Mouse (Mus musculus): ENCODE results near the gene Cd3g. TPM values are rescaled to one million over a fixed set of nuclear protein-coding genes. Genes with fewer than 3 reads are reported as not detected.

Gene Cd3g
- polyA plus RNA-seq, 1 experiment from 2014 or later: not detected

GRCm38 (mm10) chr9:44965126-44965832 lies 15.0 kb downstream of the Cd3g start, which contains the start of gene Ube4a:
Ube4a (minus strand) TSS chr9:44965600.
- Histone ChIP-seq H3K4me3 (ENCODE audit: low read depth, low read length) (peak within 1 kb of the TSS; percentile 86), H3K27ac (ENCODE audit: low read depth, low read length) (no peak within 1 kb of the TSS), H3K9ac (ENCODE audit: low read length) (peak within 1 kb of the TSS; percentile 69), H3K27me3 (ENCODE audit: control insufficient read depth, insufficient read depth, low read length) (no peaks in the 10 kb centered on the region), H3K4me1 (replicated peaks; ENCODE audit: control insufficient read depth, insufficient read depth, low read length) (peaks cover 8% of the 10 kb centered on the region; the same call in 1 of the 2 replicates), H3K4me2 (ENCODE audit: low read depth, low read length, severe bottlenecking) (peak within 1 kb of the TSS; percentile 87), H3K36me3 (ENCODE audit: control insufficient read depth, insufficient read depth, low read length) (no peaks in the 10 kb centered on the region), H3K9me3 (ENCODE audit: control insufficient read depth, low read length) (no peaks in the 10 kb centered on the region)
- DNase-seq (ENCODE audit: low spot score): peak; percentile 100
- under 1% methylated on average over 39 of the region's 39 CpGs for WGBS
- ATAC-seq (replicated peaks; ENCODE audit: low FRiP score): peak; percentile 95

- no peak overlapping the region for H3K4me2 ChIP-seq (ENCODE audit: low read depth, low read length, severe bottlenecking)
These were observed 25.8 kb downstream of the Cd3g start for GRCm38 (mm10) chr9:44954432-44954831.

GRCm38 (mm10) chr9:44947836-44948235 lies 32.4 kb downstream of the Cd3g start:
- no peaks in the 10 kb centered on the region for H3K27me3 ChIP-seq (ENCODE audit: control insufficient read depth, insufficient read depth, low read length)
- ATAC-seq (replicated peaks; ENCODE audit: low FRiP score) (no peak), DNase-seq (ENCODE audit: low spot score) (no peak)
- H3K4me3 ChIP-seq (ENCODE audit: low read depth, low read length): no peak overlapping the region
- H3K9me3 ChIP-seq (ENCODE audit: control insufficient read depth, low read length): no peaks in the 10 kb centered on the region
- H3K4me2 ChIP-seq (ENCODE audit: low read depth, low read length, severe bottlenecking): no peak overlapping the region
- no peaks in the 10 kb centered on the region; the same call in none of the 2 replicates for H3K36me3 ChIP-seq (ENCODE audit: control insufficient read depth, insufficient read depth, low read length)
- no peak overlapping the region for H3K9ac ChIP-seq (ENCODE audit: low read length)
- 91% methylated on average over 5 of the region's 5 CpGs for WGBS
- no peaks in the 10 kb centered on the region for H3K4me1 ChIP-seq (replicated peaks; ENCODE audit: control insufficient read depth, insufficient read depth, low read length)
- H3K27ac ChIP-seq (ENCODE audit: low read depth, low read length): no peak overlapping the region

More at GRCm38 (mm10) chr9:44954432-44954831, 25.8 kb downstream of the Cd3g start:
- no peak overlapping the region for H3K4me3 ChIP-seq (ENCODE audit: low read depth, low read length)
- no peak overlapping the region for H3K9ac ChIP-seq (ENCODE audit: low read length)
- DNase-seq (ENCODE audit: low spot score): no peak
- no peak for ATAC-seq (replicated peaks; ENCODE audit: low FRiP score)
- no peaks in the 10 kb centered on the region; the same call in none of the 2 replicates for H3K36me3 ChIP-seq (ENCODE audit: control insufficient read depth, insufficient read depth, low read length)
- no peaks in the 10 kb centered on the region for H3K4me1 ChIP-seq (replicated peaks; ENCODE audit: control insufficient read depth, insufficient read depth, low read length)
- H3K27me3 ChIP-seq (ENCODE audit: control insufficient read depth, insufficient read depth, low read length): no peaks in the 10 kb centered on the region
- H3K9me3 ChIP-seq (ENCODE audit: control insufficient read depth, low read length): no peaks in the 10 kb centered on the region
- 87% methylated on average over 3 of the region's 3 CpGs for WGBS
- no peak overlapping the region for H3K27ac ChIP-seq (ENCODE audit: low read depth, low read length)

GRCm38 (mm10) chr9:44946185-44946695 lies 34.0 kb downstream of the Cd3g start:
- 89% methylated on average over 7 of the region's 7 CpGs for WGBS
- H3K4me3 ChIP-seq (ENCODE audit: low read depth, low read length): no peak overlapping the region
- ATAC-seq (replicated peaks; ENCODE audit: low FRiP score): no peak

GRCm38 (mm10) chr9:44942421-44942820 lies 37.8 kb downstream of the Cd3g start:
- no peak overlapping the region for H3K9ac ChIP-seq (ENCODE audit: low read length)
- H3K4me3 ChIP-seq (ENCODE audit: low read depth, low read length): no peak overlapping the region
- no peaks in the 10 kb centered on the region for H3K27me3 ChIP-seq (ENCODE audit: control insufficient read depth, insufficient read depth, low read length)
- no peaks in the 10 kb centered on the region for H3K9me3 ChIP-seq (ENCODE audit: control insufficient read depth, low read length)
- H3K27ac ChIP-seq (ENCODE audit: low read depth, low read length): no peak overlapping the region
- H3K36me3 ChIP-seq (ENCODE audit: control insufficient read depth, insufficient read depth, low read length): no peaks in the 10 kb centered on the region; the same call in 1 of the 2 replicates
- H3K4me1 ChIP-seq (replicated peaks; ENCODE audit: control insufficient read depth, insufficient read depth, low read length): no peaks in the 10 kb centered on the region
- WGBS: 95% methylated on average over 4 of the region's 4 CpGs
- H3K4me2 ChIP-seq (ENCODE audit: low read depth, low read length, severe bottlenecking): no peak overlapping the region
- ATAC-seq (replicated peaks; ENCODE audit: low FRiP score) (no peak), DNase-seq (ENCODE audit: low spot score) (no peak)

More at GRCm38 (mm10) chr9:44946185-44946695, 34.0 kb downstream of the Cd3g start:
- Histone ChIP-seq H3K27me3 (ENCODE audit: control insufficient read depth, insufficient read depth, low read length) (no peaks in the 10 kb centered on the region), H3K4me2 (ENCODE audit: low read depth, low read length, severe bottlenecking) (no peak overlapping the region), H3K27ac (ENCODE audit: low read depth, low read length) (no peak overlapping the region), H3K9ac (ENCODE audit: low read length) (no peak overlapping the region), H3K4me1 (replicated peaks; ENCODE audit: control insufficient read depth, insufficient read depth, low read length) (no peaks in the 10 kb centered on the region), H3K36me3 (ENCODE audit: control insufficient read depth, insufficient read depth, low read length) (no peaks in the 10 kb centered on the region; the same call in none of the 2 replicates), H3K9me3 (ENCODE audit: control insufficient read depth, low read length) (no peaks in the 10 kb centered on the region)
- DNase-seq (ENCODE audit: low spot score): no peak

GRCm38 (mm10) chr9:44941756-44942155 lies 38.5 kb downstream of the Cd3g start:
- DNase-seq (ENCODE audit: low spot score) (no peak), ATAC-seq (replicated peaks; ENCODE audit: low FRiP score) (no peak)
- Histone ChIP-seq H3K36me3 (ENCODE audit: control insufficient read depth, insufficient read depth, low read length) (no peaks in the 10 kb centered on the region; the same call in 1 of the 2 replicates), H3K4me2 (ENCODE audit: low read depth, low read length, severe bottlenecking) (no peak overlapping the region), H3K4me1 (replicated peaks; ENCODE audit: control insufficient read depth, insufficient read depth, low read length) (no peaks in the 10 kb centered on the region), H3K9ac (ENCODE audit: low read length) (no peak overlapping the region), H3K4me3 (ENCODE audit: low read depth, low read length) (no peak overlapping the region), H3K9me3 (ENCODE audit: control insufficient read depth, low read length) (no peaks in the 10 kb centered on the region), H3K27me3 (ENCODE audit: control insufficient read depth, insufficient read depth, low read length) (no peaks in the 10 kb centered on the region), H3K27ac (ENCODE audit: low read depth, low read length) (no peak overlapping the region)
- 95% methylated on average over 4 of the region's 4 CpGs for WGBS

- H3K27ac ChIP-seq (ENCODE audit: low read depth, low read length): no peak overlapping the region
- H3K4me1 ChIP-seq (replicated peaks; ENCODE audit: control insufficient read depth, insufficient read depth, low read length): no peaks in the 10 kb centered on the region
- no peaks in the 10 kb centered on the region for H3K36me3 ChIP-seq (ENCODE audit: control insufficient read depth, insufficient read depth, low read length)
- WGBS: 55% methylated on average over 2 of the region's 2 CpGs
- H3K4me3 ChIP-seq (ENCODE audit: low read depth, low read length): peak overlapping the region; percentile 94; the same call in 1 of the 2 replicates
- H3K9me3 ChIP-seq (ENCODE audit: control insufficient read depth, low read length): no peaks in the 10 kb centered on the region
- DNase-seq (ENCODE audit: low spot score) (no peak), ATAC-seq (replicated peaks; ENCODE audit: low FRiP score) (no peak)
- no peak overlapping the region; the same call in 1 of the 2 replicates for H3K9ac ChIP-seq (ENCODE audit: low read length)
- H3K4me2 ChIP-seq (ENCODE audit: low read depth, low read length, severe bottlenecking): peak overlapping the region; percentile 94
- H3K27me3 ChIP-seq (ENCODE audit: control insufficient read depth, insufficient read depth, low read length): no peaks in the 10 kb centered on the region
These were observed 58.7 kb downstream of the Cd3g start for GRCm38 (mm10) chr9:44921543-44921942.

GRCm38 (mm10) chr9:44921123-44921468 lies 59.1 kb downstream of the Cd3g start:
- no peaks in the 10 kb centered on the region for H3K36me3 ChIP-seq (ENCODE audit: control insufficient read depth, insufficient read depth, low read length)
- 2% methylated on average over 8 of the region's 8 CpGs for WGBS
- DNase-seq (ENCODE audit: low spot score) (no peak), ATAC-seq (replicated peaks; ENCODE audit: low FRiP score) (peak; percentile 87; the same call in 1 of the 2 replicates)
- H3K4me3 ChIP-seq (ENCODE audit: low read depth, low read length): peak overlapping the region; percentile 94
- peak overlapping the region; percentile 80; the same call in 1 of the 2 replicates for H3K27ac ChIP-seq (ENCODE audit: low read depth, low read length)
- H3K4me2 ChIP-seq (ENCODE audit: low read depth, low read length, severe bottlenecking): peak overlapping the region; percentile 94
- H3K4me1 ChIP-seq (replicated peaks; ENCODE audit: control insufficient read depth, insufficient read depth, low read length): no peaks in the 10 kb centered on the region
- H3K9ac ChIP-seq (ENCODE audit: low read length): peak overlapping the region; percentile 82
- H3K27me3 ChIP-seq (ENCODE audit: control insufficient read depth, insufficient read depth, low read length): no peaks in the 10 kb centered on the region
- H3K9me3 ChIP-seq (ENCODE audit: control insufficient read depth, low read length): no peaks in the 10 kb centered on the region
